Comparison of ENCODE assay signal across 17 mouse cellular contexts in the genomic region with DNA sequence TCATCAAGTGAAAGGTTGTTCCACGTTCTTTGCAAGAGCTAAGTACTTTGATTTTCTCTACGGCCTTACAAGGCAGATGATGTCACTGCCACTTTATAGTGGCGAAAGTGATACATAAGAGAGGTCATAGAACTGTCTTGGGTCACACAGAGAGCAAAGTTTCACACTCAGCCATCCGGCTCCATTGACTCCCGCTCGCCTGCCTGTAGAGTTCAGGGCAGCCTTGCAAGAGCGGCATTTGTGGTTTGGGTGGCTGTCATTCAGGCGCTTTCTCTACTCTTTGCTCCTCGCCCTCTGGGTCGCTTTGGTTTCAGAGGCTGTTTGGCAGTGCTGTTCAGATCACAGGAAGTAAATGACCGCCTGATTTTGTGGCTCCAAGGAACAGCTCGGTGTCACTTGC. TPM values are rescaled to one million over a fixed set of nuclear protein-coding genes. Genes with fewer than 3 reads are reported as not detected.
DNase-seq lines count a peak whose midpoint lies in the region; ATAC-seq and TF ChIP-seq lines count a peak whose summit lies in the region.
"Had no signal": no experiment of that assay in that cellular context is flagged by ENCODE, and none has a peak within 500 bp of the region (broad histone marks: within the 10 kb centered on the region; RNA-seq: fewer than 3 reads in every experiment).

No protein-coding gene starts in this region.

- H3ac ChIP-seq in C2C12 (ENCODE audit: control insufficient read depth, insufficient read length, low read depth): peak overlapping the region; percentile 39

- peaks cover 77% of the 10 kb centered on the region for H3K4me1 ChIP-seq in heart, embryonic 12.5 days (replicated peaks)
- peaks cover 83% of the 10 kb centered on the region for H3K4me1 ChIP-seq in heart, embryonic 10.5 days
- H3K4me1 ChIP-seq in limb, embryonic 13.5 days: peaks cover 48% of the 10 kb centered on the region
- peaks cover 26% of the 10 kb centered on the region for H3K4me1 ChIP-seq in limb, embryonic 10.5 days
- H3K4me1 ChIP-seq in liver, postnatal 0 days (ENCODE audit: insufficient read depth): peaks cover 44% of the 10 kb centered on the region

- no peak for DNase-seq in heart, embryonic 10.5 days (ENCODE audit: low spot score)
- DNase-seq in limb, embryonic 10.5 days (ENCODE audit: low spot score): no peak
- no peak for DNase-seq in liver, postnatal 0 days
- DNase-seq in Muller cell, postnatal 12 days (ENCODE audit: inconsistent ontology term): no peak
- DNase-seq in c-Kit-positive CD71-positive TER-119-positive erythroid progenitor cells, embryonic 14.5 days (ENCODE audit: low spot score): no peak
- DNase-seq: adrenal gland, postnatal 14 days; cerebellum, postnatal 25 days; retina, postnatal 1 day; thymus, adult 18-20 months had no signal

- H3K79me2 ChIP-seq in C2C12 (ENCODE audit: control insufficient read depth, insufficient read depth): peaks cover 84% of the 10 kb centered on the region

- no peak for ATAC-seq in heart, embryonic 12.5 days (ENCODE audit: insufficient number of reproducible peaks, low FRiP score)
- ATAC-seq in limb, embryonic 13.5 days (ENCODE audit: low FRiP score, low read depth): no peak
- no peak for ATAC-seq in liver, postnatal 0 days
- ATAC-seq: intestine, embryonic 16.5 days; midbrain, embryonic 15.5 days had no signal

- H3K36me3 ChIP-seq in heart, embryonic 12.5 days: peaks cover 7% of the 10 kb centered on the region; the same call in 1 of the 2 replicates
- H3K36me3 ChIP-seq in heart, embryonic 10.5 days: 0 out of 2 replicates have a peak, but pooled peaks cover 2% of the 10 kb centered on the region
- peaks cover 15% of the 10 kb centered on the region for H3K36me3 ChIP-seq in limb, embryonic 13.5 days
- H3K36me3 ChIP-seq in limb, embryonic 10.5 days: no peaks in the 10 kb centered on the region
- H3K36me3 ChIP-seq in C2C12 (ENCODE audit: control insufficient read depth, insufficient read depth): peaks cover 37% of the 10 kb centered on the region
- H3K36me3 ChIP-seq in liver, postnatal 0 days (replicated peaks; ENCODE audit: insufficient read depth, low read length): no peaks in the 10 kb centered on the region; the same call in 1 of the 2 replicates
- H3K36me3 ChIP-seq: embryonic facial prominence, embryonic 12.5 days; heart, embryonic 15.5 days; hindbrain, embryonic 12.5 days; midbrain, embryonic 15.5 days had no signal

- H3K27ac ChIP-seq in heart, embryonic 12.5 days (ENCODE audit: poor library complexity, severe bottlenecking): no peak overlapping the region
- no peak overlapping the region for H3K27ac ChIP-seq in heart, embryonic 10.5 days
- no peak overlapping the region for H3K27ac ChIP-seq in limb, embryonic 13.5 days
- no peak overlapping the region for H3K27ac ChIP-seq in limb, embryonic 10.5 days
- H3K27ac ChIP-seq in liver, postnatal 0 days (ENCODE audit: low read depth): no peak overlapping the region
- H3K27ac ChIP-seq: embryonic facial prominence, embryonic 12.5 days; heart, embryonic 15.5 days; hindbrain, embryonic 12.5 days; midbrain, embryonic 15.5 days had no signal

- WGBS in heart, embryonic 12.5 days: 69% methylated on average over 12 of the region's 12 CpGs
- WGBS in heart, embryonic 10.5 days: 65% methylated on average over 12 of the region's 12 CpGs
- 69% methylated on average over 12 of the region's 12 CpGs for WGBS in limb, embryonic 13.5 days
- WGBS in limb, embryonic 10.5 days: 69% methylated on average over 12 of the region's 12 CpGs
- 28% methylated on average over 12 of the region's 12 CpGs for WGBS in liver, postnatal 0 days (ENCODE audit: insufficient replicate concordance)

- no peak overlapping the region for H3K4me3 ChIP-seq in heart, embryonic 12.5 days
- H3K4me3 ChIP-seq in heart, embryonic 10.5 days: no peak overlapping the region
- peak overlapping the region; percentile 90; the same call in 1 of the 2 replicates for H3K4me3 ChIP-seq in limb, embryonic 13.5 days
- no peak overlapping the region for H3K4me3 ChIP-seq in limb, embryonic 10.5 days
- H3K4me3 ChIP-seq in C2C12 (ENCODE audit: insufficient read depth, poor library complexity, severe bottlenecking): no peak overlapping the region
- peak overlapping the region; percentile 70; the same call in 1 of the 2 replicates for H3K4me3 ChIP-seq in liver, postnatal 0 days (ENCODE audit: low read depth, low read length)
- H3K4me3 ChIP-seq: embryonic facial prominence, embryonic 12.5 days; heart, embryonic 15.5 days; hindbrain, embryonic 12.5 days; midbrain, embryonic 15.5 days had no signal

- H3K4me2 ChIP-seq in heart, embryonic 12.5 days: 0 out of 2 replicates have a peak overlapping the region, but pooled peaks have one; percentile 2
- H3K4me2 ChIP-seq in limb, embryonic 13.5 days (replicated peaks): peak overlapping the region; percentile 81
- peak overlapping the region; percentile 68 for H3K4me2 ChIP-seq in liver, postnatal 0 days (ENCODE audit: low read depth, low read length)
- H3K4me2 ChIP-seq: embryonic facial prominence, embryonic 12.5 days; hindbrain, embryonic 12.5 days; midbrain, embryonic 15.5 days had no signal

- H3K79me3 ChIP-seq in C2C12 (ENCODE audit: low read depth): peaks cover 52% of the 10 kb centered on the region

- no peaks in the 10 kb centered on the region for H3K27me3 ChIP-seq in heart, embryonic 12.5 days (replicated peaks)
- H3K27me3 ChIP-seq in heart, embryonic 10.5 days (ENCODE audit: insufficient read depth, poor library complexity, severe bottlenecking): peaks cover 7% of the 10 kb centered on the region; the same call in 1 of the 2 replicates
- peaks cover 9% of the 10 kb centered on the region for H3K27me3 ChIP-seq in limb, embryonic 13.5 days
- peaks cover 61% of the 10 kb centered on the region for H3K27me3 ChIP-seq in limb, embryonic 10.5 days (ENCODE audit: low read depth, poor library complexity, severe bottlenecking)
- H3K27me3 ChIP-seq in C2C12 (ENCODE audit: control insufficient read depth, insufficient read depth, insufficient read length): no peaks in the 10 kb centered on the region
- H3K27me3 ChIP-seq in liver, postnatal 0 days (ENCODE audit: insufficient read depth, low read length): peaks cover 12% of the 10 kb centered on the region; the same call in 1 of the 2 replicates
- H3K27me3 ChIP-seq: heart, embryonic 15.5 days; midbrain, embryonic 15.5 days had no signal

- TF ChIP-seq CTCF in C2C12 (IDR thresholded peaks at IDR 0.05; ENCODE audit: control insufficient read depth, insufficient read depth, insufficient read length): no peak
- no peak for TF ChIP-seq CTCF in liver, postnatal 0 days (IDR thresholded peaks at IDR 0.05; ENCODE audit: low read depth)

- no peak overlapping the region; the same call in 1 of the 2 replicates for H3K9ac ChIP-seq in heart, embryonic 12.5 days
- H3K9ac ChIP-seq in limb, embryonic 13.5 days: no peak overlapping the region
- H3K9ac ChIP-seq in liver, postnatal 0 days (replicated peaks): no peak overlapping the region
- H3K9ac ChIP-seq: embryonic facial prominence, embryonic 12.5 days; heart, embryonic 15.5 days; hindbrain, embryonic 12.5 days; midbrain, embryonic 15.5 days had no signal

- TF ChIP-seq EP300 in liver, postnatal 0 days (IDR thresholded peaks at IDR 0.05; ENCODE audit: low read depth): no peak

- no peaks in the 10 kb centered on the region for H3K9me3 ChIP-seq in heart, embryonic 12.5 days (replicated peaks)
- H3K9me3 ChIP-seq in heart, embryonic 10.5 days: no peaks in the 10 kb centered on the region
- no peaks in the 10 kb centered on the region for H3K9me3 ChIP-seq in limb, embryonic 13.5 days
- no peaks in the 10 kb centered on the region for H3K9me3 ChIP-seq in limb, embryonic 10.5 days (replicated peaks)
- H3K9me3 ChIP-seq in liver, postnatal 0 days (ENCODE audit: low read length): no peaks in the 10 kb centered on the region
- H3K9me3 ChIP-seq: embryonic facial prominence, embryonic 12.5 days; heart, embryonic 15.5 days; hindbrain, embryonic 12.5 days; midbrain, embryonic 15.5 days had no signal

TF ChIP-seq in C2C12, 6 proteins besides CTCF, POLR2A, EP300 and RAD21:
- TF ChIP-seq FOSL1 (IDR thresholded peaks at IDR 0.05; ENCODE audit: insufficient read depth, low read length, poor library complexity, severe bottlenecking) (no peak), MAX (IDR thresholded peaks at IDR 0.05) (peak; percentile 8)

RNA-seq across cellular contexts. Expression of a gene that starts 4.0 kb away (rescaled TPM):
- 0.56 and 0.90 TPM in 2 replicates for polyA plus RNA-seq in heart, embryonic 12.5 days (2016; fragmentation: Nextera tagmentation; extraction: Ambion mirVana)
- polyA plus RNA-seq in heart, embryonic 10.5 days (2016; fragmentation: Nextera tagmentation; extraction: Ambion mirVana): 0.63 and 0.68 TPM in 2 replicates
- 0.89 and 1.2 TPM in 2 replicates for polyA plus RNA-seq in limb, embryonic 13.5 days (2015; fragmentation: Nextera tagmentation; extraction: Ambion mirVana)
- not detected in 2 replicates for polyA plus RNA-seq in limb, embryonic 10.5 days (2016; fragmentation: Nextera tagmentation; extraction: Ambion mirVana)
- polyA plus RNA-seq in C2C12 (2012; fragmentation: generic; extraction: Trizol): 86.8 TPM
- polyA plus RNA-seq in liver, postnatal 0 days (2015; fragmentation: Nextera tagmentation; extraction: Ambion mirVana): 0.25 and 0.33 TPM in 2 replicates

Comparison
In these comparisons a context has a peak if more than half of its experiments do, and no peak if none do; other contexts are left out.
1. H3K4me3 ChIP-seq: peak in limb, embryonic 13.5 days (single experiment) and liver, postnatal 0 days (single experiment); none in heart, embryonic 12.5 days (single experiment), heart, embryonic 10.5 days (single experiment), limb, embryonic 10.5 days (single experiment) and C2C12 (single experiment).
2. H3K4me2 ChIP-seq: peak in every context shown above with its lines; median percentile 81 in limb, embryonic 13.5 days; 68 in liver, postnatal 0 days; 2 in heart, embryonic 12.5 days.
3. RNA of a gene that starts 4.0 kb away (polyA plus RNA-seq): 86.8 TPM in C2C12 (single experiment); 0.89 to 1.2 TPM in limb, embryonic 13.5 days, 0.63 to 0.68 TPM in heart, embryonic 10.5 days, 0.56 to 0.90 TPM in heart, embryonic 12.5 days, 0.25 to 0.33 TPM in liver, postnatal 0 days and not detected in limb, embryonic 10.5 days; every median in the first group is over 10 times any median in the second.